Mouse (Mus musculus): ENCODE measurements around the gene Atp5g3. TPM values are rescaled to one million over a fixed set of nuclear protein-coding genes. Genes with fewer than 3 reads are reported as not detected.

The Atp5g3 gene
- polyA plus RNA-seq (2015; fragmentation: Nextera tagmentation; extraction: Ambion mirVana): 1,273 and 1,277 TPM in 2 replicates

DNA sequence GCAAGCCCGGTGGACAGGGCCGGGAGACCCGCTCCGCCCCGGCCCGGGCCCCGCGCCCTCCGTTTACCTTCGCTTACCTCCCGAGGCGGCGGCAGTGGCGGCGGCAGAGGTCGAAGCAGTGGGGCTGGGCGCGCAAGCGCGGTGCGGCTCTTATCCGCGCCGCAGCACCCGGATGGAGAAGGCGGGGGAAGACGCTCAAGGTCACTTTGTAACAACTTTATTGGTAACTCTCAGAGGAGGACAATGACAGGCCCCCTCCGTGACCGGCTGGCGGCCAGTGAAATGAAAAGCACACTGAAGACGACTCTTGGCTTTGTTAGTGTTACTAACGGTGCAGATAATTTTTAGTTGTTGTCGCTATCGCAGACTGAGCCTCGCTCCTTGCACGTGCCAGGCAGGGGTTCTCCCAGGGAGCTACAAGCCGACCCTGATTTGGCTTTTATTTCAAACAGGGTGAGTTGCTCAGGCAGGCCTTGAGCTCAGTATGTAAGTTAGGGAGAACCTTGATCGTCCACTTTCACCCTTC lies at the start of gene Atp5g3:
Gene Atp5g3 (minus strand): TSS at position 152 of the 526 bp plus-strand sequence.

DNA sequence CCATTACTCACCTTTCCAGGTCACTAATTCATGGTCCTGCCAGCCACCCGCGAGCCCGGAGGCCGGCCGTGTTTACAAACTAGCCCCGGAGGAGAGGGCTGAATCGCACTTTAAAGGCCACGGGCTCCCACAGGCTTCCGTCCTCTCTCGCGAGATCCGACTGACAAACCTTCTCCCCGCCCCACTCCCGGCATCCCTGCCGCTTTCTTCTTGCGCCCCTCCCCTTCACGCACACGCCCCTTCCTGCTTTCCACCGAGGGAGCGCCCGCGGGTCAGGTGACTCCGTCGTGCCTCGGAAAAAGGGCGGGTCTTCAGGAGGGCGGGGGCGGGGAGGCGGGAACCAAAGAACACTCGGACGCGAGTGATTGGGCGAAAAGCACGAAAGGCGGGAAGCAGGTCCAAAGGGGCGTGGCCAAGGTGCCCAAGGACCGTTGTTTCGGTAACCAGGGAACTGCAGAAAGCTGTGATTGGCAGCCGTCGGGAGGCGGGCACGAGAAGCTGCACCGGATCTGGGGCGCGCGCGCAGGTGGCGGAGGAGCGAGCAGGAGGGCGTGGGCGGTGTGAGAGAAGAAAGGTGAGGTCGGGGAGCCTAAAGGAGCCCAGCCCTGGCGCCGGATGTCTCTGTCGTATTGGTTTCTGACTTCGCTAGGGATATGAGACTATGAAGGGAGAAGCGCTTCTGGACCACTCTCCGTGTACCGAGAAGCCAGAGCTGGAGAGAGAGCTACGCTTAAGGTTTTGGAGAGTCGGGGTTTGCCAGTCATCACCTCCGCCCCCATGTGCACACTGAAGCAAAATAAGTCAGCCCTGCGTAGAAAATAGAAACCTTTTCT lies 18.4 kb downstream of the Atp5g3 start, which contains the start of gene Atf2:
Gene Atf2 (minus strand): TSS at position 176 of the 833 bp plus-strand sequence.

Other genes with a start within 250 kb of the Atp5g3 start
- 10.4 and 10.5 TPM in 2 replicates for gene Chn1, start 136.0 kb downstream of the Atp5g3 start, polyA plus RNA-seq (2015; fragmentation: Nextera tagmentation; extraction: Ambion mirVana)
- 25.3 and 33.9 TPM in 2 replicates for gene Atf2, start 18.7 kb downstream of the Atp5g3 start, polyA plus RNA-seq (2015; fragmentation: Nextera tagmentation; extraction: Ambion mirVana)